Mouse (Mus musculus) hindbrain, embryonic 14.5 days (tissue): Measurements from ENCODE around the gene Mall. TPM values are rescaled to one million over a fixed set of nuclear protein-coding genes. Genes with fewer than 3 reads are reported as not detected.

Source experiments
- ATAC-seq: fragments of 200-750 bp; cut with Nextera tagmentation; 2 replicates; pipeline ENCODE4 v1.8.0; 2017; ENCODE audit warnings: moderate number of reproducible peaks, mild to moderate bottlenecking, moderate TSS enrichment, moderate library complexity; ENCODE audit not compliant: low FRiP score
- DNase-seq: peaks from one replicate; pipeline ENCODE4 v3.0.0-alpha.2; 2015; ENCODE audit warnings: low spot score
- H3K27ac ChIP-seq: fragments of 300-500 bp; sonication (generic); 2 replicates; pipeline ENCODE4 v1.5.1; 2014; ENCODE audit warnings: mild to moderate bottlenecking, moderate library complexity
- H3K27me3 ChIP-seq: fragments of 300-500 bp; sonication (generic); 2 replicates; pipeline ENCODE4 v1.6.1; 2014; ENCODE audit warnings: mild to moderate bottlenecking, low read length, mixed read lengths; ENCODE audit not compliant: control insufficient read depth, insufficient read depth
- H3K36me3 ChIP-seq: fragments of 300-500 bp; sonication (generic); replicated peaks from 2 replicates; pipeline ENCODE4 v1.6.1; 2014; ENCODE audit not compliant: control insufficient read depth, insufficient read depth
- H3K4me1 ChIP-seq: fragments of 300-500 bp; sonication (generic); replicated peaks from 2 replicates; pipeline ENCODE4 v1.6.1; 2014; ENCODE audit warnings: antibody characterized with exemption, low read length, mixed read lengths; ENCODE audit not compliant: control insufficient read depth, insufficient read depth
- H3K4me2 ChIP-seq: fragments of 300-500 bp; sonication (generic); replicated peaks from 2 replicates; pipeline ENCODE4 v1.6.1; 2014; ENCODE audit warnings: mild to moderate bottlenecking, moderate library complexity
- H3K4me3 ChIP-seq: fragments of 300-500 bp; sonication (generic); replicated peaks from 2 replicates; pipeline ENCODE4 v1.5.1; 2014; ENCODE audit warnings: mild to moderate bottlenecking, low read length
- H3K9ac ChIP-seq: fragments of 300-500 bp; sonication (generic); 2 replicates; pipeline ENCODE4 v1.6.1; 2014
- H3K9me3 ChIP-seq: fragments of 300-500 bp; sonication (generic); 2 replicates; pipeline ENCODE4 v1.6.1; 2016; ENCODE audit warnings: low read length; ENCODE audit not compliant: control insufficient read depth
- WGBS: fragments of 180-500 bp; shearing (Covaris S2); extraction: QIAGEN DNeasy Blood & Tissue Kit; methylation state at CpG from one replicate; pipeline ENCODE4 v1.1.7; 2014; 5-methylcytosine and 5-hydroxymethylcytosine counted together
- polyA plus RNA-seq: library from polyadenylated mRNA; unstranded; fragments of >200 nt; fragmentation: Nextera tagmentation; extraction: Ambion mirVana; gene quantifications from 2 replicates; pipeline ENCODE4 v1.2.1, GENCODE M21; 2014

The Mall gene
- polyA plus RNA-seq, 1 experiment from 2014 or later, result 1.4 TPM

- no peak overlapping the region for H3K4me3 ChIP-seq
- ATAC-seq (no peak), DNase-seq (no peak)
- WGBS, result 78% methylated on average over 9 of the region's 9 CpGs
- H3K27me3 ChIP-seq, result no peaks in the 10 kb centered on the region
- no peak overlapping the region for H3K9ac ChIP-seq
- no peaks in the 10 kb centered on the region for H3K36me3 ChIP-seq
- H3K4me2 ChIP-seq, result no peak overlapping the region
- no peaks in the 10 kb centered on the region for H3K9me3 ChIP-seq
- no peak overlapping the region for H3K27ac ChIP-seq
- no peaks in the 10 kb centered on the region for H3K4me1 ChIP-seq
These were observed 5.9 kb upstream of the Mall start for GRCm38 (mm10) chr2:127735512-127736145.

- no peaks in the 10 kb centered on the region for H3K36me3 ChIP-seq
- H3K4me2 ChIP-seq, result no peak overlapping the region
- no peaks in the 10 kb centered on the region for H3K4me1 ChIP-seq
- DNase-seq, result no peak
- no peaks in the 10 kb centered on the region for H3K9me3 ChIP-seq
- H3K4me3 ChIP-seq, result no peak overlapping the region
- no peak for ATAC-seq
- no peak overlapping the region for H3K9ac ChIP-seq
- WGBS, result 86% methylated on average over 5 of the region's 5 CpGs
- H3K27me3 ChIP-seq, result no peaks in the 10 kb centered on the region
- H3K27ac ChIP-seq, result no peak overlapping the region
These were observed 5.2 kb upstream of the Mall start for GRCm38 (mm10) chr2:127734889-127735288.

- H3K4me1 ChIP-seq, result no peaks in the 10 kb centered on the region
- no peak for ATAC-seq
- no peak overlapping the region for H3K4me3 ChIP-seq
- no peak overlapping the region for H3K9ac ChIP-seq
- no peak overlapping the region for H3K4me2 ChIP-seq
- no peaks in the 10 kb centered on the region for H3K36me3 ChIP-seq
- no peak overlapping the region for H3K27ac ChIP-seq
- WGBS, result 41% methylated on average over 7 of the region's 7 CpGs
- no peaks in the 10 kb centered on the region for H3K9me3 ChIP-seq
- H3K27me3 ChIP-seq, result peaks cover 12% of the 10 kb centered on the region; the same call in 1 of the 2 replicates
- DNase-seq, result no peak
These were observed 717 bp upstream of the Mall start for GRCm38 (mm10) chr2:127730301-127730997.

- Histone ChIP-seq H3K9me3 (no peaks in the 10 kb centered on the region), H3K36me3 (no peaks in the 10 kb centered on the region), H3K27ac (no peak overlapping the region), H3K4me3 (no peak overlapping the region), H3K4me2 (no peak overlapping the region), H3K27me3 (peaks cover 12% of the 10 kb centered on the region; the same call in 1 of the 2 replicates), H3K9ac (no peak overlapping the region), H3K4me1 (no peaks in the 10 kb centered on the region)
- DNase-seq (no peak), ATAC-seq (no peak)
- 44% methylated on average over 15 of the region's 15 CpGs for WGBS
These were observed 876 bp downstream of the Mall start for GRCm38 (mm10) chr2:127728661-127729450.

- Histone ChIP-seq H3K27me3 (peaks cover 12% of the 10 kb centered on the region; the same call in 1 of the 2 replicates), H3K4me1 (no peaks in the 10 kb centered on the region), H3K36me3 (no peaks in the 10 kb centered on the region), H3K4me3 (no peak overlapping the region), H3K4me2 (no peak overlapping the region), H3K27ac (no peak overlapping the region), H3K9me3 (no peaks in the 10 kb centered on the region), H3K9ac (no peak overlapping the region)
- no peak for ATAC-seq
- DNase-seq, result no peak
- WGBS, result 83% methylated on average over 6 of the region's 6 CpGs
These were observed 1.6 kb downstream of the Mall start for GRCm38 (mm10) chr2:127728146-127728545.

GRCm38 (mm10) chr2:127723193-127723592 lies 6.5 kb downstream of the Mall start:
- Histone ChIP-seq H3K9ac (no peak overlapping the region), H3K9me3 (no peaks in the 10 kb centered on the region), H3K4me2 (no peak overlapping the region), H3K36me3 (no peaks in the 10 kb centered on the region), H3K27ac (no peak overlapping the region), H3K4me1 (no peaks in the 10 kb centered on the region), H3K27me3 (no peaks in the 10 kb centered on the region), H3K4me3 (no peak overlapping the region)
- no peak for DNase-seq
- no peak for ATAC-seq
- WGBS, result 60% methylated on average over 4 of the region's 4 CpGs

- ATAC-seq (peak; percentile 40; the same call in 1 of the 2 replicates), DNase-seq (peak; percentile 66)
- Histone ChIP-seq H3K27me3 (no peaks in the 10 kb centered on the region), H3K9ac (no peak overlapping the region), H3K4me1 (no peaks in the 10 kb centered on the region), H3K9me3 (no peaks in the 10 kb centered on the region), H3K4me3 (no peak overlapping the region), H3K36me3 (no peaks in the 10 kb centered on the region), H3K27ac (no peak overlapping the region), H3K4me2 (no peak overlapping the region)
- WGBS, result 61% methylated on average over 7 of the region's 7 CpGs
These were observed 7.4 kb downstream of the Mall start for GRCm38 (mm10) chr2:127722176-127722892.

- H3K4me3 ChIP-seq, result no peak overlapping the region
- no peak for DNase-seq
These were observed 10.8 kb downstream of the Mall start for GRCm38 (mm10) chr2:127718839-127719468.

More at GRCm38 (mm10) chr2:127718839-127719468, 10.8 kb downstream of the Mall start:
- WGBS, result 68% methylated on average over 8 of the region's 8 CpGs
- Histone ChIP-seq H3K9ac (no peak overlapping the region), H3K36me3 (no peaks in the 10 kb centered on the region), H3K9me3 (no peaks in the 10 kb centered on the region), H3K27me3 (no peaks in the 10 kb centered on the region), H3K4me2 (no peak overlapping the region), H3K27ac (no peak overlapping the region), H3K4me1 (no peaks in the 10 kb centered on the region)
- no peak for ATAC-seq
